Mouse (Mus musculus) fibroblast of lung, adult 2 months (primary cell): ENCODE results near the gene Elk4.

Experiments
- DNase-seq: peaks from one replicate; pipeline ENCODE4 v3.0.0-alpha.2; 2011; ENCODE audit warnings: low read depth

Gene Elk4

DNA sequence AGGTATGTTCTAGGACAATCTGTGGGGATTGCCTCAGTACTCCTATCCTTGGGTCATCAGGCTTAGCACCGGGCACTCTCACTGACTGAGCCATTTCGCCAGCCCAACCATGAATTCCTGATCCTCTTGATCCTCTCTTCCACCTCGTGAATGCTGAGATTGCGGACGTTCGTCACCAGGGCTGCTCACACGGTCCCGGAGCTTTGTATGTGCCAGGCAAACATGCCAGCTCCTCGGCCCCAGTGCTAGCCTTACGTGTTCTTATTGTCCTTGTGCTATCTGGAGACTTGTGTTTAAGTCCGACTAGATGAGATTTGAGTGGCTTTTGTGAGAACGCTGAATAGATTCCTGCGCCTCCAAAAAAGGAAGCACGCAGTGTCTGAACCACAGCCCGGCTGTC, 20.0 kb upstream of the Elk4 start:
- no peak for DNase-seq

- no peak for DNase-seq
Measured at GRCm38 (mm10) chr1:131989476-131989875, 17.9 kb upstream of the Elk4 start.

DNA sequence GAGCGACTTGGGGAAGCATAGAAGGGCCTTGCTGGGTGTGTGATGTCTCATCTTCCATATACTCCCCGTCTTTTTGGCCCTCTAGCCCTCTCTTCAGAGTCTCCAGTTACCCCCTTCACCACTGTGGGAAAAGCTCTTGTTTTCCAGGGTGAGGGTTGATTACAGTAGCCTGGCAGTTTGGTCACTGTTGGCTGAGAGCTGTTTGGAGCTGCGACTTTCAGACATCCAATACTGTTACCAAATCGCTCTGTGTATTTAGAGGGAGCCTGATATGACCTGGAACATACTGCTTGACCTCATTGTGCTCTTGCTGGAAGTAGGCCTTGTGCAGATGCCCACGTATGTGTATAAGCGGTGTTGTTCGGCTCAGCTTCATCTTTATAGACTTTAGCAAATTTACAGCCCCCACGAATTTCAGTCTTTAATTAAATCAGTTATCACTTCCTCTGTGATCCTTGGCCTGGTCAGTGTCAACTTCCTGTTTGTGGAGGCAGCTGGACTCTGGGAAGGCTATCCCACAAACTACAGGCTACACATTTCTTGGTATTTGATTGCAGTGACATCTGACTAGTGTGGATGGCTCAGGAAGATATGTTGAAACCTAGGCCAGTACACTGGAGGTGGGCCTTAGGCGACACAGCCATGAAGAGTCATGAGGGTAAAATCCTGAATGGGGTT, 17.2 kb upstream of the Elk4 start:
- no peak for DNase-seq

DNA sequence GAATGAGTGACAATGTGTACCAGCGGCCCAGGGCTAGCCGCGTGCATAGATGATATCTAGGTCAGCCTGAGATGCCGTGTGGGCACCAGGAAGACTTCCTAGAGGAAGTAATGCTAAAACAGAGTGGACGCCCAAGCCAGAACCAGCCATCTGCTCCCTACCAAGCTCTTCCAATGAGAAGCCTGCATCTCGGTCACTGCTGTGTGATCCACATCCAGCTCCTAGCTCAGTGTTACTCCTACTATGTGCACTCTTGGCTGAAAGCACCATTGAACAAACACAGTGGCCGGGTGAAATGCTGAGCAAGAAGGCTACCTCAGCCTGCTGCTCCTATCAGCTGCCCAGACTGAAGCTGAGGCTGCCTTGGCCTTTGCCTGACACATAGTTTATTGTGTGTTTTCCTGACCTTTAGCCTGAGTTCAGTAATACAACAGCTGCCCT, 14.8 kb upstream of the Elk4 start:
- DNase-seq = no peak

- DNase-seq = no peak
Measured at GRCm38 (mm10) chr1:131993169-131994040, 14.0 kb upstream of the Elk4 start.

- DNase-seq = no peak
Measured at GRCm38 (mm10) chr1:131995062-131995461, 12.3 kb upstream of the Elk4 start.

DNA sequence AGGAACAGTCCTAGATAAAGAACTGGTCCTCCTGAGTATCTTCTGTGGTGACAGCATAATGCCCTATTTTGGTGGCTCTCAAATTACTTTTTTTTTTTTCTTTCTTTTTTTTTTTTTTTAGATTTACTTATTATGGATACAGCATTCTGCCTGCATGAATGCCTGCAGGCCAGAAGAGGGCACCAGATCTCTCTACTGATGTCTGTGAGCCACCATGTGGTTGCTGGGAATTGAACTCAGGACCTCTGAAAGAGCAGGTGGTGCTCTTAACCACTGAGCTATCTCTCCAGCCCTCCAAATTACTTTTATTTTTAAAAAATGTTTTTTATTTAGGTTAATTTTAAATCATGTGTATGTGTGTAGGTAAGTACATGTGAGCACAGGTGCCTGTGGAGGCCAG, 6.9 kb upstream of the Elk4 start:
- DNase-seq = no peak

GRCm38 (mm10) chr1:132001880-132002330, 5.5 kb upstream of the Elk4 start:
- no peak for DNase-seq

- DNase-seq = no peak
Measured at GRCm38 (mm10) chr1:132003111-132003510, 4.3 kb upstream of the Elk4 start.

- peak; percentile 35 for DNase-seq
Measured at GRCm38 (mm10) chr1:132003817-132004216, 3.6 kb upstream of the Elk4 start.

- DNase-seq = no peak
Measured at GRCm38 (mm10) chr1:132004574-132005180, 2.7 kb upstream of the Elk4 start.

GRCm38 (mm10) chr1:132005466-132005865, 1.9 kb upstream of the Elk4 start:
- no peak for DNase-seq

DNA sequence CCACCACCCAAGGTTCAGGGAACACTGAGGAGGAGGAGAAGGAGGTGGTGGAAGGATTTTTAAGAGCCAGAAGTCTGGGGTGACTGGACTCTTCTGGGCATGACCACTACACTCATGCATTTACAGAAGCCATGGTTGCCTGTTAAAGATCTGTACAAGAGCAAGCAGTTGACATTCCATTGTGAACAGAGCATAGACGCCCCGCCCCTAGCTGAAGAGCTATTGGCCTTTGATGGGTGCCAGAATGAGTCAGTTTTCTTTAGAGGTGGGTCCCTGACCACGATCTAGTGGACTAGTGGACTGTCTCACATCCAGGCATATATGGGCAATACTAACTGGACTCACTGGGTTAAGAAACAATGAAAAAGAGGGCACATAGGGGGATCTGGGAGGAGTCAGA, 1.4 kb upstream of the Elk4 start:
- DNase-seq = no peak

- no peak for DNase-seq
Measured at GRCm38 (mm10) chr1:132006721-132007120, 686 bp upstream of the Elk4 start.

DNA sequence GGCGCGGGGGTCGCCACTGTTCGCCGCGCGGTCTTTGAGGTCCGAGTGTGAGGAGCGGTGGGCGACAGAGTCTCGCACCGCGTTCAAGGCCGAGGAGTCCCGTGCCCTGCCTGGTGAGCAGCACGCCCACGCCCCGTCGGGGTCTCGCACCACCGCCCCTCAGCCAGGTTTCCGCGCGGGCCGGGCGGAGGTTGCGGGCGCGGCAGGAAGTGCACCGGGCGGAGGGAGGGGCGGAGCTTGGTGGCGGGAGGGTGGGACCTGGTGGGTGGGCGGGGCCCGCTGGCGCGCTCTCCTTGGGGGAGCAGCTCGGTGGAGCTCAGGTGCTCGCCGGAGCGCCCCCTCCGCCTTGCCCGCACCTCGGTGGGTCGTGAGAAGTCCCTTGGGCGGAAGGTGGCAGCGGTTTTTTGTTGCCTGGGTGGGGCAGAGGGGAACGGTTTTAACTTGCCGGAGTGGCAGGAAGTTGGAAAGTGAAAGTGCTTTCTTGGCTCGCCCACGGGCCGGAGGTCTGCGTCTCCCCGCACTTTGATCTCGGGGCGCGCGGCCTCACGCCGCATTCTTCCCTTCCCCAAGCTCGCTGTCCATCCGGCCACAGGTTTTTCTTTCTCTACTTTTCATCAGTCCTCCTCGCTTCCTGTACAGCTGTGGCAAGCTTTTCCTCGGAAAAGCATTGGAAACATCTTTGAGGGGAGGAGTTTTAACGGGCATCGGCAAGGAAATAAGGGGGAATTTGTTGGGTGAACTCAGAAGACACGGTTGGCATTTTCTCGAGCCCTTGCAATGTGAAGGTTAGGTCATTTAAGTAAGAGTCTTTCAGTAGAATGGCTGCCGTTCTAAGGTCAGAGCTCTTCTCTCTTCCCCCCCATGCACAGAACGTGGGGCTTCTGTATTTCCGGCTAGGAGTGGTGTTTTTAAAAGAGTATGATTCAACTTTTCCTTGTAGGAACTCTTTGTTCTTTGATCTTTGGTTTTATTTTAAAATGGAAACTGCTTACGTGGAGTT, 721 bp downstream of the Elk4 start:
- DNase-seq = peak; percentile 46

DNA sequence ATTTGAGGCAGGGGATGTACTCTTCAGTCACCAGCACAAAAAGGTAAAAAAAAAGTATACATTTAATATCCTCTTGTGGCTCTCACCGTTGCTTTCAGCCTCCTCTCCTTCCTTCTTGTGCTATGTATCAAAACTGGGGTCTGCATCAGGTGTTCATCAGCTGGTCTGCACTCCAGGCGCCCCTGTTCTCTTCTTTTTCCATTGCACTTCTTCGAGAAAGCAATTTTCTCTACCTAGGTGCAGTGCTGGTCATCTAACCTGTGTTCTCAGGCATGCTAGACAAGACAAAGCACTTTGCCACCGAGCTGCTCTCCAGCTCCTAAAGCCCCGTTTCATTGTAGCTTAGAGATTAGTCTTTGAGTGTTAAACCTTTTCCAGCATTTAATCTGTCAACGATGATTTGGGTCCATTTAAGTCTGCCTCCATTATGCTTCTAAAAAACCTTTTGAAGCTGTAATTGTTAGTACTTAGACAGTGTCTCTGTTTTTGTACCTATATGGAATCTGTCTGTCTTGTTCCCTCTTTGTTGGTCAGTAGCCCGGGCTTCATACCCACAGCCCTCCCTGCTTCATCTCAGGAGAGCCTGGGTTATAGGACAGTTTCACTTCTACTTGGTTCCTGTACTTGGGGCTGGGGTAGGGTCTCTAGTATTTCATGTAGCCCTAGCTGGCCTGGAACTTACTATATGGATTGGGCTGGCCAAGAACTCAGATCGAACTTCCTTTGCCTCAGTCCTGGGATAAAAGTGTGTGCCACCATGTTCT, 1.7 kb downstream of the Elk4 start:
- DNase-seq = no peak

GRCm38 (mm10) chr1:132010632-132011501, 3.5 kb downstream of the Elk4 start:
- peak; percentile 28 for DNase-seq

- no peak for DNase-seq
Measured at GRCm38 (mm10) chr1:132011785-132012184, 4.4 kb downstream of the Elk4 start.

- no peak for DNase-seq
Measured at GRCm38 (mm10) chr1:132012861-132013260, 5.5 kb downstream of the Elk4 start.

- DNase-seq = no peak
Measured at GRCm38 (mm10) chr1:132014800-132015199, 7.4 kb downstream of the Elk4 start.
